Mouse (Mus musculus) embryonic facial prominence, embryonic 15.5 days (tissue): ENCODE data around the gene Ak4. TPM values are rescaled to one million over a fixed set of nuclear protein-coding genes. Genes with fewer than 3 reads are reported as not detected.
A peak's percentile ranks its signal among the peaks of the same experiment; 100 is the strongest.

ENCODE experiments used
- ATAC-seq: fragments of 200-750 bp; cut with Nextera tagmentation; 2 replicates; pipeline ENCODE4 v1.8.0; 2017; ENCODE audit warnings: low read depth, moderate TSS enrichment; ENCODE audit not compliant: insufficient number of reproducible peaks, low FRiP score, low TSS enrichment
- H3K27ac ChIP-seq: fragments of 300-500 bp; sonication (generic); replicated peaks from 2 replicates; pipeline ENCODE4 v1.5.1; 2015; ENCODE audit warnings: mild to moderate bottlenecking, inconsistent platforms
- H3K27me3 ChIP-seq: fragments of 300-500 bp; sonication (generic); 2 replicates; pipeline ENCODE4 v1.6.1; 2015; ENCODE audit warnings: inconsistent platforms
- H3K36me3 ChIP-seq: fragments of 300-500 bp; sonication (generic); 2 replicates; pipeline ENCODE4 v1.6.1; 2015; ENCODE audit warnings: mild to moderate bottlenecking, inconsistent platforms
- H3K4me1 ChIP-seq: fragments of 300-500 bp; sonication (generic); 2 replicates; pipeline ENCODE4 v1.6.1; 2015; ENCODE audit warnings: inconsistent platforms
- H3K4me2 ChIP-seq: fragments of 300-500 bp; sonication (generic); replicated peaks from 2 replicates; pipeline ENCODE4 v1.6.1; 2015; ENCODE audit warnings: mild to moderate bottlenecking, inconsistent platforms
- H3K4me3 ChIP-seq: fragments of 300-500 bp; sonication (generic); replicated peaks from 2 replicates; pipeline ENCODE4 v1.5.1; 2015; ENCODE audit warnings: mild to moderate bottlenecking, inconsistent platforms
- H3K9ac ChIP-seq: fragments of 300-500 bp; sonication (generic); 2 replicates; pipeline ENCODE4 v1.6.1; 2015; ENCODE audit warnings: inconsistent platforms
- H3K9me3 ChIP-seq: fragments of 300-500 bp; sonication (generic); replicated peaks from 2 replicates; pipeline ENCODE4 v1.6.1; 2016; ENCODE audit warnings: inconsistent platforms
- WGBS: fragments of 180-500 bp; shearing (Covaris S2); methylation state at CpG from one replicate; pipeline ENCODE4 v1.1.7; 2015; 5-methylcytosine and 5-hydroxymethylcytosine counted together
- polyA plus RNA-seq: library from polyadenylated mRNA; unstranded; fragments of >200 nt; fragmentation: Nextera tagmentation; extraction: Ambion mirVana; gene quantifications from 2 replicates; pipeline ENCODE4 v1.2.1, GENCODE M21; 2015

Gene Ak4
- polyA plus RNA-seq, 1 experiment from 2014 or later = 17.3 TPM

GRCm38 (mm10) chr4:101425119-101425518 is 6.0 kb downstream of the Ak4 start:
- no peak overlapping the region for H3K4me3 ChIP-seq
- H3K36me3 ChIP-seq = no peaks in the 10 kb centered on the region
- peaks cover 18% of the 10 kb centered on the region for H3K4me1 ChIP-seq
- no peak overlapping the region for H3K27ac ChIP-seq
- no peak for ATAC-seq
- no peak overlapping the region for H3K9ac ChIP-seq
- H3K27me3 ChIP-seq = no peaks in the 10 kb centered on the region
- no peaks in the 10 kb centered on the region for H3K9me3 ChIP-seq
- H3K4me2 ChIP-seq = no peak overlapping the region
- 48% methylated on average over 5 of the region's 5 CpGs for WGBS

- no peak for ATAC-seq
- Histone ChIP-seq H3K4me3 (no peak overlapping the region), H3K4me1 (peaks cover 14% of the 10 kb centered on the region), H3K36me3 (no peaks in the 10 kb centered on the region), H3K9ac (no peak overlapping the region), H3K27ac (no peak overlapping the region), H3K9me3 (no peaks in the 10 kb centered on the region), H3K4me2 (no peak overlapping the region), H3K27me3 (no peaks in the 10 kb centered on the region)
- 89% methylated on average over 3 of the region's 3 CpGs for WGBS
Observed at GRCm38 (mm10) chr4:101425666-101426065, 6.6 kb downstream of the Ak4 start.

- 84% methylated on average over 6 of the region's 6 CpGs for WGBS
- Histone ChIP-seq H3K9me3 (no peaks in the 10 kb centered on the region), H3K36me3 (no peaks in the 10 kb centered on the region), H3K4me1 (peaks cover 7% of the 10 kb centered on the region), H3K4me3 (no peak overlapping the region), H3K9ac (no peak overlapping the region), H3K27me3 (no peaks in the 10 kb centered on the region), H3K27ac (no peak overlapping the region), H3K4me2 (no peak overlapping the region)
- no peak for ATAC-seq
Observed at GRCm38 (mm10) chr4:101426566-101426965, 7.5 kb downstream of the Ak4 start.

- Histone ChIP-seq H3K4me1 (peaks cover 7% of the 10 kb centered on the region), H3K9me3 (no peaks in the 10 kb centered on the region), H3K4me2 (no peak overlapping the region), H3K27ac (no peak overlapping the region), H3K36me3 (no peaks in the 10 kb centered on the region), H3K4me3 (no peak overlapping the region), H3K27me3 (no peaks in the 10 kb centered on the region), H3K9ac (no peak overlapping the region)
- ATAC-seq = no peak
- WGBS = 79% methylated on average over 11 of the region's 11 CpGs
Observed at GRCm38 (mm10) chr4:101427886-101428680, 9.0 kb downstream of the Ak4 start.

- ATAC-seq = no peak
- Histone ChIP-seq H3K4me1 (peaks cover 7% of the 10 kb centered on the region), H3K9me3 (no peaks in the 10 kb centered on the region), H3K9ac (no peak overlapping the region), H3K36me3 (no peaks in the 10 kb centered on the region), H3K27me3 (no peaks in the 10 kb centered on the region), H3K27ac (no peak overlapping the region), H3K4me3 (no peak overlapping the region), H3K4me2 (no peak overlapping the region)
- WGBS = 84% methylated on average over 2 of the region's 2 CpGs
Observed at GRCm38 (mm10) chr4:101429073-101429472, 10.0 kb downstream of the Ak4 start.

GRCm38 (mm10) chr4:101430000-101430399 is 10.9 kb downstream of the Ak4 start:
- Histone ChIP-seq H3K4me2 (no peak overlapping the region), H3K9me3 (no peaks in the 10 kb centered on the region), H3K4me1 (peaks cover 2% of the 10 kb centered on the region), H3K36me3 (no peaks in the 10 kb centered on the region), H3K27ac (no peak overlapping the region), H3K4me3 (no peak overlapping the region), H3K9ac (no peak overlapping the region), H3K27me3 (no peaks in the 10 kb centered on the region)
- 95% methylated on average over 6 of the region's 6 CpGs for WGBS
- ATAC-seq = no peak

GRCm38 (mm10) chr4:101436761-101437512 is 17.9 kb downstream of the Ak4 start:
- Histone ChIP-seq H3K4me3 (no peak overlapping the region), H3K9ac (no peak overlapping the region), H3K4me2 (no peak overlapping the region), H3K27ac (no peak overlapping the region), H3K9me3 (no peaks in the 10 kb centered on the region), H3K27me3 (no peaks in the 10 kb centered on the region), H3K4me1 (peaks cover 9% of the 10 kb centered on the region; the same call in 1 of the 2 replicates), H3K36me3 (no peaks in the 10 kb centered on the region)
- 67% methylated on average over 8 of the region's 8 CpGs for WGBS
- no peak for ATAC-seq

- no peak overlapping the region for H3K4me2 ChIP-seq
- H3K9ac ChIP-seq = no peak overlapping the region
- H3K27me3 ChIP-seq = no peaks in the 10 kb centered on the region
- H3K27ac ChIP-seq = no peak overlapping the region
- no peak overlapping the region for H3K4me3 ChIP-seq
- no peaks in the 10 kb centered on the region for H3K9me3 ChIP-seq
- WGBS = 64% methylated on average over 8 of the region's 8 CpGs
- ATAC-seq = no peak
- H3K36me3 ChIP-seq = no peaks in the 10 kb centered on the region
- peaks cover 9% of the 10 kb centered on the region; the same call in 1 of the 2 replicates for H3K4me1 ChIP-seq
Observed at GRCm38 (mm10) chr4:101438271-101438670, 19.2 kb downstream of the Ak4 start.

- Histone ChIP-seq H3K4me3 (no peak overlapping the region), H3K27ac (no peak overlapping the region), H3K27me3 (no peaks in the 10 kb centered on the region), H3K4me1 (peaks cover 9% of the 10 kb centered on the region; the same call in 1 of the 2 replicates), H3K4me2 (no peak overlapping the region), H3K9ac (no peak overlapping the region), H3K36me3 (no peaks in the 10 kb centered on the region), H3K9me3 (no peaks in the 10 kb centered on the region)
- 39% methylated on average over 13 of the region's 13 CpGs for WGBS
- peak; percentile 40; the same call in 1 of the 2 replicates for ATAC-seq
Observed at GRCm38 (mm10) chr4:101439738-101440389, 20.8 kb downstream of the Ak4 start.

- H3K9ac ChIP-seq = no peak overlapping the region
- H3K4me1 ChIP-seq = peaks cover 5% of the 10 kb centered on the region; the same call in 1 of the 2 replicates
- ATAC-seq = no peak
- H3K36me3 ChIP-seq = no peaks in the 10 kb centered on the region
- WGBS = 65% methylated on average over 2 of the region's 2 CpGs
- no peak overlapping the region for H3K4me3 ChIP-seq
- no peak overlapping the region for H3K27ac ChIP-seq
- H3K27me3 ChIP-seq = no peaks in the 10 kb centered on the region
- H3K9me3 ChIP-seq = no peaks in the 10 kb centered on the region
- no peak overlapping the region for H3K4me2 ChIP-seq
Observed at GRCm38 (mm10) chr4:101442791-101443190, 23.7 kb downstream of the Ak4 start.

GRCm38 (mm10) chr4:101443419-101443991 is 24.4 kb downstream of the Ak4 start:
- 72% methylated on average over 7 of the region's 7 CpGs for WGBS
- no peaks in the 10 kb centered on the region for H3K9me3 ChIP-seq
- peaks cover 5% of the 10 kb centered on the region; the same call in 1 of the 2 replicates for H3K4me1 ChIP-seq
- ATAC-seq = no peak
- no peak overlapping the region for H3K4me3 ChIP-seq
- no peaks in the 10 kb centered on the region for H3K27me3 ChIP-seq
- no peaks in the 10 kb centered on the region for H3K36me3 ChIP-seq
- H3K9ac ChIP-seq = no peak overlapping the region
- no peak overlapping the region for H3K27ac ChIP-seq
- no peak overlapping the region for H3K4me2 ChIP-seq
